Mouse (Mus musculus) midbrain, embryonic 15.5 days (tissue): ENCODE data around the gene Jade1. TPM values are rescaled to one million over a fixed set of nuclear protein-coding genes. Genes with fewer than 3 reads are reported as not detected.

Source experiments
- ATAC-seq: fragments of 200-750 bp; cut with Nextera tagmentation; replicated peaks from 2 replicates; pipeline ENCODE4 v1.8.0; 2017; ENCODE audit warnings: moderate TSS enrichment
- H3K27ac ChIP-seq: fragments of 300-500 bp; sonication (generic); 2 replicates; pipeline ENCODE4 v1.5.1; 2015; ENCODE audit warnings: mild to moderate bottlenecking, inconsistent platforms
- H3K27me3 ChIP-seq: fragments of 300-500 bp; sonication (generic); replicated peaks from 2 replicates; pipeline ENCODE4 v1.6.1; 2015; ENCODE audit warnings: inconsistent platforms
- H3K36me3 ChIP-seq: fragments of 300-500 bp; sonication (generic); replicated peaks from 2 replicates; pipeline ENCODE4 v1.6.1; 2015; ENCODE audit warnings: inconsistent platforms
- H3K4me1 ChIP-seq: fragments of 300-500 bp; sonication (generic); 2 replicates; pipeline ENCODE4 v1.6.1; 2015; ENCODE audit warnings: inconsistent platforms
- H3K4me2 ChIP-seq: fragments of 300-500 bp; sonication (generic); 2 replicates; pipeline ENCODE4 v1.6.1; 2015; ENCODE audit warnings: inconsistent platforms, mild to moderate bottlenecking, moderate library complexity
- H3K4me3 ChIP-seq: fragments of 300-500 bp; sonication (generic); 2 replicates; pipeline ENCODE4 v1.5.1; 2015; ENCODE audit warnings: mild to moderate bottlenecking, inconsistent platforms
- H3K9ac ChIP-seq: fragments of 300-500 bp; sonication (generic); 2 replicates; pipeline ENCODE4 v1.6.1; 2015; ENCODE audit warnings: mild to moderate bottlenecking, inconsistent platforms
- H3K9me3 ChIP-seq: fragments of 300-500 bp; sonication (generic); 2 replicates; pipeline ENCODE4 v1.6.1; 2016; ENCODE audit warnings: inconsistent platforms
- WGBS: fragments of 180-500 bp; shearing (Covaris S2); methylation state at CpG from one replicate; pipeline ENCODE4 v1.1.7; 2015; ENCODE audit warnings: mixed read lengths; 5-methylcytosine and 5-hydroxymethylcytosine counted together
- polyA plus RNA-seq: library from polyadenylated mRNA; unstranded; fragments of >200 nt; fragmentation: Nextera tagmentation; extraction: Ambion mirVana; gene quantifications from 2 replicates; pipeline ENCODE4 v1.2.1, GENCODE M21; 2015

The Jade1 gene
- polyA plus RNA-seq, 1 experiment from 2014 or later = 14.0 TPM

- Histone ChIP-seq H3K36me3 (peaks cover 6% of the 10 kb centered on the region; the same call in 1 of the 2 replicates), H3K4me2 (no peak overlapping the region), H3K4me1 (no peaks in the 10 kb centered on the region), H3K9me3 (no peaks in the 10 kb centered on the region), H3K9ac (no peak overlapping the region), H3K27ac (no peak overlapping the region), H3K4me3 (no peak overlapping the region), H3K27me3 (no peaks in the 10 kb centered on the region)
- ATAC-seq = no peak
- 95% methylated on average over 8 of the region's 8 CpGs for WGBS
These were observed 41.5 kb downstream of the Jade1 start for GRCm38 (mm10) chr3:41597036-41597435.

GRCm38 (mm10) chr3:41598412-41598811 is 42.9 kb downstream of the Jade1 start:
- peaks cover 6% of the 10 kb centered on the region; the same call in 1 of the 2 replicates for H3K36me3 ChIP-seq
- peaks cover 10% of the 10 kb centered on the region for H3K4me1 ChIP-seq
- H3K27me3 ChIP-seq = no peaks in the 10 kb centered on the region
- 75% methylated on average over 9 of the region's 9 CpGs for WGBS
- ATAC-seq = no peak
- no peak overlapping the region for H3K4me2 ChIP-seq
- H3K27ac ChIP-seq = no peak overlapping the region
- no peaks in the 10 kb centered on the region for H3K9me3 ChIP-seq
- no peak overlapping the region for H3K9ac ChIP-seq
- no peak overlapping the region for H3K4me3 ChIP-seq

- no peak overlapping the region for H3K4me2 ChIP-seq
- H3K9ac ChIP-seq = no peak overlapping the region
- no peak overlapping the region for H3K27ac ChIP-seq
- H3K4me1 ChIP-seq = peaks cover 18% of the 10 kb centered on the region
- WGBS = 94% methylated on average over 10 of the region's 10 CpGs
- ATAC-seq = no peak
- H3K9me3 ChIP-seq = no peaks in the 10 kb centered on the region
- H3K27me3 ChIP-seq = no peaks in the 10 kb centered on the region
- no peaks in the 10 kb centered on the region; the same call in 1 of the 2 replicates for H3K36me3 ChIP-seq
- H3K4me3 ChIP-seq = no peak overlapping the region
These were observed 43.7 kb downstream of the Jade1 start for GRCm38 (mm10) chr3:41599226-41599625.

GRCm38 (mm10) chr3:41599806-41600589 is 44.5 kb downstream of the Jade1 start:
- peaks cover 21% of the 10 kb centered on the region for H3K4me1 ChIP-seq
- no peaks in the 10 kb centered on the region; the same call in 1 of the 2 replicates for H3K36me3 ChIP-seq
- no peak overlapping the region for H3K4me3 ChIP-seq
- H3K9me3 ChIP-seq = no peaks in the 10 kb centered on the region
- H3K27ac ChIP-seq = no peak overlapping the region
- no peak overlapping the region for H3K4me2 ChIP-seq
- 76% methylated on average over 14 of the region's 14 CpGs for WGBS
- peak; percentile 37 for ATAC-seq
- H3K9ac ChIP-seq = no peak overlapping the region
- H3K27me3 ChIP-seq = no peaks in the 10 kb centered on the region

GRCm38 (mm10) chr3:41601226-41602020 is 45.9 kb downstream of the Jade1 start:
- no peaks in the 10 kb centered on the region; the same call in 1 of the 2 replicates for H3K36me3 ChIP-seq
- 72% methylated on average over 9 of the region's 9 CpGs for WGBS
- H3K27me3 ChIP-seq = no peaks in the 10 kb centered on the region
- H3K4me1 ChIP-seq = peaks cover 21% of the 10 kb centered on the region
- no peaks in the 10 kb centered on the region for H3K9me3 ChIP-seq
- ATAC-seq = no peak
- H3K27ac ChIP-seq = no peak overlapping the region
- H3K4me3 ChIP-seq = no peak overlapping the region
- no peak overlapping the region for H3K9ac ChIP-seq
- no peak overlapping the region for H3K4me2 ChIP-seq

GRCm38 (mm10) chr3:41602933-41603332 is 47.4 kb downstream of the Jade1 start:
- Histone ChIP-seq H3K27me3 (no peaks in the 10 kb centered on the region), H3K27ac (peak overlapping the region; percentile 55), H3K9ac (no peak overlapping the region), H3K36me3 (no peaks in the 10 kb centered on the region), H3K4me2 (no peak overlapping the region), H3K9me3 (no peaks in the 10 kb centered on the region), H3K4me3 (no peak overlapping the region), H3K4me1 (peaks cover 21% of the 10 kb centered on the region)
- WGBS = 38% methylated on average over 10 of the region's 10 CpGs
- ATAC-seq = peak; percentile 6; the same call in 1 of the 2 replicates

GRCm38 (mm10) chr3:41603470-41604019 is 48.0 kb downstream of the Jade1 start:
- WGBS = 19% methylated on average over 5 of the region's 5 CpGs
- Histone ChIP-seq H3K9ac (no peak overlapping the region), H3K4me1 (peaks cover 21% of the 10 kb centered on the region), H3K36me3 (no peaks in the 10 kb centered on the region), H3K27me3 (no peaks in the 10 kb centered on the region), H3K27ac (peak overlapping the region; percentile 55), H3K4me2 (no peak overlapping the region), H3K4me3 (no peak overlapping the region), H3K9me3 (no peaks in the 10 kb centered on the region)
- ATAC-seq = peak; percentile 60

GRCm38 (mm10) chr3:41604629-41605321 is 49.2 kb downstream of the Jade1 start:
- no peak overlapping the region for H3K4me2 ChIP-seq
- H3K9ac ChIP-seq = no peak overlapping the region
- H3K4me3 ChIP-seq = no peak overlapping the region
- 94% methylated on average over 12 of the region's 12 CpGs for WGBS
- peaks cover 21% of the 10 kb centered on the region for H3K4me1 ChIP-seq
- no peaks in the 10 kb centered on the region for H3K27me3 ChIP-seq
- peaks cover 3% of the 10 kb centered on the region; the same call in 1 of the 2 replicates for H3K36me3 ChIP-seq
- H3K9me3 ChIP-seq = no peaks in the 10 kb centered on the region
- no peak overlapping the region for H3K27ac ChIP-seq
- ATAC-seq = no peak

- Histone ChIP-seq H3K4me1 (peaks cover 21% of the 10 kb centered on the region), H3K4me3 (no peak overlapping the region), H3K27me3 (no peaks in the 10 kb centered on the region), H3K36me3 (peaks cover 11% of the 10 kb centered on the region; the same call in 1 of the 2 replicates), H3K4me2 (no peak overlapping the region), H3K9ac (no peak overlapping the region), H3K9me3 (no peaks in the 10 kb centered on the region), H3K27ac (no peak overlapping the region)
- 78% methylated on average over 13 of the region's 13 CpGs for WGBS
- peak; percentile 17 for ATAC-seq
These were observed 50.2 kb downstream of the Jade1 start for GRCm38 (mm10) chr3:41605601-41606329.

- H3K9ac ChIP-seq = no peak overlapping the region
- peaks cover 21% of the 10 kb centered on the region for H3K4me1 ChIP-seq
- no peak overlapping the region for H3K4me3 ChIP-seq
- WGBS = 86% methylated on average over 4 of the region's 4 CpGs
- H3K9me3 ChIP-seq = no peaks in the 10 kb centered on the region
- peaks cover 15% of the 10 kb centered on the region; the same call in 1 of the 2 replicates for H3K36me3 ChIP-seq
- no peak overlapping the region for H3K27ac ChIP-seq
- H3K27me3 ChIP-seq = no peaks in the 10 kb centered on the region
- 0 out of 2 replicates have a peak, but pooled peaks have one; percentile 16 for ATAC-seq
- H3K4me2 ChIP-seq = no peak overlapping the region
These were observed 50.8 kb downstream of the Jade1 start for GRCm38 (mm10) chr3:41606330-41606664.

GRCm38 (mm10) chr3:41607050-41607449 is 51.5 kb downstream of the Jade1 start:
- Histone ChIP-seq H3K9ac (no peak overlapping the region), H3K4me1 (peaks cover 21% of the 10 kb centered on the region), H3K27ac (no peak overlapping the region), H3K4me3 (no peak overlapping the region), H3K4me2 (no peak overlapping the region), H3K9me3 (no peaks in the 10 kb centered on the region), H3K36me3 (peaks cover 16% of the 10 kb centered on the region; the same call in 1 of the 2 replicates), H3K27me3 (no peaks in the 10 kb centered on the region)
- ATAC-seq = no peak
- WGBS = 85% methylated on average over 9 of the region's 9 CpGs
